Mouse (Mus musculus) cerebellum, adult 18-20 months (tissue): ENCODE data around the gene Acap1.
A peak's percentile ranks its signal among the peaks of the same experiment; 100 is the strongest.
"Not testable (repeated sequence)": the region's sequence is repeated elsewhere in the genome, so short reads cannot be mapped to it uniquely, and the experiment has no call there.

Experiments
- DNase-seq, 2 experiments: peaks; one replicate each; pipeline ENCODE4 v3.0.0; 2021

Acap1 gene

DNA sequence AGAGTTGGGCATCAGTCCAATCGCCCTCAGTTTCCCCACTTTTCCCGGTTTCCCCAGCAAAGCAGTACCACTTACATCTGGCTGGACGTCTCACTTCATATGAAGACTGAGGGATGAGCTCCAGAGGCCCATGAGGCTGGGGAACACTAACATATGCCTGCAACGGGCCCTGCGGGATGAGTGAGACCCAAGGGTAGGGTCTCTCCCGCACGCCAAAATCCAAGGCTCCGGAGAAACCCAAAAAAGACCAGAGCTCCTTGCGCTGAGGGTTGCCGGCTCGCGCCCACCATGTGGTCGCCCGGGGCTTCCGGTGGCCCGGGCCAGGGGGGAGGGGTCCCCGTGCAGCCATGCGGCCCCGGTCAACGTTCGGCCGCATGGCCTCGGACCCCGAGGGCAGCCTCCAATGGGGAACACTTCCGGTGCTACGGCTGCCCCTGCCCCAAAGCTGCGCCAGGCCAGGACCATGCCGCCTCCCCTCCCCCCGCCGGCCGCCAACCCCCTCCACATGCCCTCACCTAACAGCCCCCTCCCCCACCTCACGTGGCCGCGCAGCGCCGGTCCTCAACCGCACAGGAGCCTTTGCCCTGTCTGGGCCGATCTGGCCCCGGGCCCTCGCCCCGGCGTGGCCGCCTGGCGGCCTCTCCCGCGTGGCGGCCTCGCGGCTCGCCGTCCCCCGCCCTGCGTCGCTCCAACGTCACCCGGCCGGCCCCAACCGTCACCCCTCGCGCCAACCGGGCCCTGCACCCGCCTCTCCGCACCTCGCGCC lies 25.1 kb upstream of the Acap1 start:
- DNase-seq, result peak in 1 of 2 experiments; percentile 22

GRCm38 (mm10) chr11:69919661-69920265 lies 24.4 kb upstream of the Acap1 start:
- peak; percentile 39 to 54 for DNase-seq

- no peak for DNase-seq
Measured at GRCm38 (mm10) chr11:69919053-69919452, 23.7 kb upstream of the Acap1 start.

DNA sequence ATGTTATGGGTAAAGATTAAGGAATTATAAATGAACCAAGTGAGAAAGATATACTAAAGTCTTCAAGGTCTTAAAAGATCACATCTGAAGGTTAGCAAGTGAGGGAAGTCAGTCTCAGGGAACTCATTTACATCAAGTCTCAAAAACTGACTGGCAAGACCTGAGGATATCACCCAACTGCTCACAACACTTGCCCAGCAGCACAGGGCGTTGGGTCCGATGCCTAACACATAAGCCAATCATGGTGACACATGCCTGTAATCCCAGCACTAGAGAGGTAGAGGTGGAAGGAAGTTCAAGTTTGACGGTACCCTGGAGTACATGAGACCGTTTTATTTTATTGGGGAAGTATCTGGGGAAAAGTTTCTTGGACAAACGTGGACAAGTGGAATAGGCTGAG lies 22.8 kb upstream of the Acap1 start:
- DNase-seq, result no peak

GRCm38 (mm10) chr11:69917379-69917948 lies 22.1 kb upstream of the Acap1 start:
- DNase-seq, result no peak

- DNase-seq, result not testable (repeated sequence)
Measured at GRCm38 (mm10) chr11:69916652-69917378, 21.5 kb upstream of the Acap1 start.

- no peak for DNase-seq
Measured at GRCm38 (mm10) chr11:69915667-69916627, 20.6 kb upstream of the Acap1 start.

DNA sequence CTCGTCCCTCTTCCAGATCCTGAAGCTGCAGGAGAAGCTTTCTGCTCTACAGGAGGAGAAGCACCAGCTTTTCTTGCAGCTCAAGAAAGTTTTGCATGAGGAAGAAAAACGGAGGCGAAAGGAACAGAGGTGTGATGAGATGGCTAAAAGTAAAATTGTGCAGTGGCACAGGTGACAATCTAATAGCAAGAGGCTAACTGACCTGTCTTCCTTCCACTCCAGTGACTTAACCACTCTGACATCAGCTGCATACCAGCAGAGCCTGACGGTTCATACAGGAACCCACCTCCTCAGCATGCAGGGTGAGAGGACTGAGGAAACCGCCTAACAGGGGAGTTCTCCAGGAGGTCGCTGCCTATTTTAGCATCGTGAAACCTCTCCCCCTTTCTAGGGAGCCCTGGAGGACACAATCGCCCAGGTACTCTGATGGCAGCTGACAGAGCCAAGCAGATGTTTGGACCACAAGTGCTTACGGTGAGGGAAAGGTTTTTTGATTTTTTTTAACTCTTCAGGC lies 19.6 kb upstream of the Acap1 start:
- DNase-seq, result no peak

GRCm38 (mm10) chr11:69914372-69914764 lies 19.0 kb upstream of the Acap1 start:
- no peak for DNase-seq

GRCm38 (mm10) chr11:69913554-69914371 lies 18.4 kb upstream of the Acap1 start, which contains the start of gene Gps2:
Gene Gps2, plus strand, starts transcription at chr11:69913888.
- DNase-seq, result peak; percentile 92 to 95

- DNase-seq, result no peak
Measured at GRCm38 (mm10) chr11:69912716-69913530, 17.6 kb upstream of the Acap1 start.

GRCm38 (mm10) chr11:69911701-69912100 lies 16.4 kb upstream of the Acap1 start:
- DNase-seq, result no peak

- DNase-seq, result no peak
Measured at GRCm38 (mm10) chr11:69910781-69911560, 15.6 kb upstream of the Acap1 start.

GRCm38 (mm10) chr11:69910177-69910576 lies 14.8 kb upstream of the Acap1 start:
- no peak for DNase-seq

DNA sequence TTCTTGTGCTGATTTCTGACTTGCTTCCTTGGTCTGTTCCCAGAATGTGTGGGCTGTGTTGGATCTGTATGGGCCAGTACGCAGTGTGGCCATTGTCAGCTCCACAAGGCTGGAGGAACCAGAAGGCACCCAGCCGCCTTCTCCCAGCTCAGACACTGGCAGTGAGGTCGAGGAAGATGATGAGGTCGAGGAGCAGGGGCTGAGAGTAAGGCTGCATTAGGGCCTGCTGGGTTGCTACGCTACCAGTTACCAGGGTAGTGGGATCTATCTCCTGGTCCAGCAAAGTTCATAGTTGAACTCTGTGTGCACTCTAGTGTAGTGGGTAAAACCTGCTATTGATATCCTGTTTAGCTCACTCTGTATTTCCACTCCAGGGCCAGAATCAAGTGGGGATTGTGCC lies 13.8 kb upstream of the Acap1 start:
- DNase-seq, result no peak

DNA sequence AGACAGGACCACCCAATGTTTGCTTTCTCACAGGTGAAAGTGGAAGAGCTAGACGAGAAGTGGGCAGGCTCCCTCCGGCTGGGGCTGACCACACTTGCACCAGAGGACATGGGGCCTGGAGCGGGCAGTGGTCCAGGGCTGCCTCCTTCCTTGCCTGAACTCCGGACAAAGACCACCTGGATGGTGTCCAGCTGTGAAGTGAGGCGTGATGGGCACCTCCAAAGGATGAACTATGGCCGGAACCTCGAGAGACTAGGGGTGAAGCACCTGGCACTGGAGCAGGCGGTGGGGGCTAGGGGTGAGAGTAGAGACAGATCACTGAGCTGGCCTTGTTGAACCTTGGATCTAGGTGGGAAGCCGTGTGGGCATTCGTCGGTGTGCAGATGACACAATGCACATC lies 13.3 kb upstream of the Acap1 start:
- DNase-seq, result no peak

DNA sequence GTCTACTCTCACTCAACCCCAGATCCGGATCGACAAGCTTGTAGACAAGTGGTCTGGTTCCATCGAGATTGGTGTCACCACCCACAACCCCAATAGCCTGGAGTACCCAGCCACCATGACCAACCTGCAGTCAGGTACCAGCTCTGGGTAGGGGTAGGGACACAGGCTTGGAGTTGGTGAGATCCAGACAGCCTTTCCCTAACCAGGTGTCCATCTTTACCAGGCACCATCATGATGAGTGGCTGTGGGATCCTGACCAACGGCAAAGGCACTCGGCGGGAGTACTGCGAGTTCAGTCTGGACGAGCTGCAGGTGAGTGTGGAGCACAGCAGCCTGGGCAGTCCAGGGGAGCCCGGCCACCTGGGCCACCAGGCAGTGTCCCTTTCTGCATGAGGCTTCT lies 9.0 kb upstream of the Acap1 start:
- no peak for DNase-seq

DNA sequence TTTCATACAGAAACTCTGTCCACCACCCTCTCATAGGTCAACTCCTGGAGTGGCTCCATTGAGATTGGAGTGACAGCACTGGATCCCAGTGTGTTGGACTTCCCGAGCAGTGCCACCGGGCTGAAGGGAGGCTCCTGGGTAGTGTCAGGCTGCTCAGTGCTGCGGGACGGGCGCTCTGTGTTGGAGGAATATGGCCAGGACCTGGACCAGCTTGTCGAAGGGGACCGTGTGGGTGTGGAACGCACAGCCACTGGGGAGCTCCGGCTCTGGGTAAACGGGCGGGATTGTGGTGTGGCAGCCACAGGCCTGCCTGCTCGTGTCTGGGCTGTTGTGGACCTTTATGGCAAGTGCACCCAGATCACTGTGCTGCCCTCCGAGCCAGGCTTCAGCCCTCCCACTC lies 7.6 kb upstream of the Acap1 start:
- no peak for DNase-seq

GRCm38 (mm10) chr11:69901993-69902392 lies 6.7 kb upstream of the Acap1 start:
- peak in 1 of 2 experiments; percentile 30 for DNase-seq
